Mouse (Mus musculus): Measurements from ENCODE around the gene Bckdk. TPM values are rescaled to one million over a fixed set of nuclear protein-coding genes. Genes with fewer than 3 reads are reported as not detected.
"Not testable (repeated sequence)": the region's sequence is repeated elsewhere in the genome, so short reads cannot be mapped to it uniquely, and the experiment has no call there.

Bckdk gene
- polyA plus RNA-seq, 1 experiment from 2014 or later, result 155 TPM

DNA sequence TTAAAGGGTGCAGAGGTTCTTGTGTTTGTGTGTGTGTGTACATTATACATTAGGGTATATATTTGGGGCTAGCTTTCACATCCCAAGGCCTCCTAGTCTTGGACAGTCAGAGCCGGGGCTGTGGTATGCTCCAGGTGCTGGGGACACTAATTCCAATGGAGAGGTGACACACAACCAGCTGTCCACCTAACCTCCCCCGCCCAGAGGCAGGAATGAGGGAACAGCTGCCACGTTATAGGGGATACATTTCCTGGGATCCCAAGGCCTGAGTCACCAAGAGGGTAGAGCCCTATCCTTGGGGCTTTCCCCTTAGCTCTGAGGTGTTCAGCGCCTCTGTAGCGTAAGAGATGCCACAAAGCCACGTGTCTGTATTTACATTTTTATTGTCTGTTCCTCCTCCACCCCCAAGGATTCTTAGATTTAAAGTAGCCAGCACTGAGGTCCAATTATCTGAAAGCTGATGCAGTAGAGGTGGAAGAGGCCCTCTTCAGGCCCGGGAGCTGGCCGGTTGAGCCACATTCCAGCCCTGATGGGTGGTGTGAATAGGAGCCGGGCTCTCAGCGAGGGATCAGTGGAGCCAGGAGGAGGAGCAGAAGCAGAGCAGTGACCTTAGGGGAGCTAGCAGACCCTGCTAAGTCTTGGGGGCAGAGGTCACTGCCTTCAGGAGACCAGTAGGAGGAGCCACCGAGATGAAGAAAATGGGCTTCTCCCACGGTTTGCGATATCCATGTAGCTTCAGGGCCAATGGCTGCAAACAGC lies 28.6 kb downstream of the Bckdk start:
- H3K4me3 ChIP-seq (ENCODE audit: low read length), result no peak overlapping the region
- peaks cover 32% of the 10 kb centered on the region for H3K4me1 ChIP-seq (ENCODE audit: control insufficient read depth, insufficient read depth, low read length)
- no peaks in the 10 kb centered on the region for H3K9me3 ChIP-seq (ENCODE audit: control insufficient read depth, low read length)
- no peaks in the 10 kb centered on the region for H3K27me3 ChIP-seq (ENCODE audit: control insufficient read depth, insufficient read depth, low read length)
- no peak overlapping the region for H3K4me2 ChIP-seq (replicated peaks; ENCODE audit: low read depth, low read length)
- peak overlapping the region; percentile 73 for H3K27ac ChIP-seq (ENCODE audit: low read depth, low read length)
- no peaks in the 10 kb centered on the region for H3K36me3 ChIP-seq (ENCODE audit: control insufficient read depth, insufficient read depth, low read length)
- whole genome bisulfite sequencing, result 17% methylated on average over 13 of the region's 13 CpGs
- no peak for ATAC-seq (ENCODE audit: low FRiP score, low TSS enrichment)
- H3K9ac ChIP-seq (ENCODE audit: low read depth, low read length), result no peak overlapping the region

DNA sequence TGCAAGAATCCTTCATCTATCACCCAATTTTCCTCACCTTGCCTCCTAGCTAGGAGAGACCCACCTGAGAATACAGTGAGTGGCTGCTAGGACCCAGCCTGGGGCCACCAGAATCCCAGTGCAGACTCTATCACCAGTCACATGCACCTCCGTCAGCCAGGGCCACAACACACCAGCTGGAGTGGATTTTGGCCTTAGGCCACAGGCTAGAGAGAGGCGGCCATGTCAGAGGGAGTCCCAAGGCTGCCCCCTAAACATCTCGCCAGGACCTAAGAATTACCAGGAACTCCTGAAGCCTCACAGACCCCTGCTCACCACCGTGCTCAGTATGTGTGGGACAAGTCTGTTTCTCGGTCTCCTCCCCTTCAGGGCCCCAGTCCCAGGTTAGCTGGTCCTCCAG lies 30.2 kb downstream of the Bckdk start:
- Histone ChIP-seq H3K9me3 (ENCODE audit: control insufficient read depth, low read length) (no peaks in the 10 kb centered on the region), H3K36me3 (ENCODE audit: control insufficient read depth, insufficient read depth, low read length) (no peaks in the 10 kb centered on the region), H3K27ac (ENCODE audit: low read depth, low read length) (no peak overlapping the region), H3K4me2 (replicated peaks; ENCODE audit: low read depth, low read length) (no peak overlapping the region), H3K27me3 (ENCODE audit: control insufficient read depth, insufficient read depth, low read length) (no peaks in the 10 kb centered on the region), H3K4me3 (ENCODE audit: low read length) (no peak overlapping the region), H3K9ac (ENCODE audit: low read depth, low read length) (no peak overlapping the region), H3K4me1 (ENCODE audit: control insufficient read depth, insufficient read depth, low read length) (peaks cover 29% of the 10 kb centered on the region)
- 94% methylated on average over 5 of the region's 5 CpGs for whole genome bisulfite sequencing
- no peak for ATAC-seq (ENCODE audit: low FRiP score, low TSS enrichment)

DNA sequence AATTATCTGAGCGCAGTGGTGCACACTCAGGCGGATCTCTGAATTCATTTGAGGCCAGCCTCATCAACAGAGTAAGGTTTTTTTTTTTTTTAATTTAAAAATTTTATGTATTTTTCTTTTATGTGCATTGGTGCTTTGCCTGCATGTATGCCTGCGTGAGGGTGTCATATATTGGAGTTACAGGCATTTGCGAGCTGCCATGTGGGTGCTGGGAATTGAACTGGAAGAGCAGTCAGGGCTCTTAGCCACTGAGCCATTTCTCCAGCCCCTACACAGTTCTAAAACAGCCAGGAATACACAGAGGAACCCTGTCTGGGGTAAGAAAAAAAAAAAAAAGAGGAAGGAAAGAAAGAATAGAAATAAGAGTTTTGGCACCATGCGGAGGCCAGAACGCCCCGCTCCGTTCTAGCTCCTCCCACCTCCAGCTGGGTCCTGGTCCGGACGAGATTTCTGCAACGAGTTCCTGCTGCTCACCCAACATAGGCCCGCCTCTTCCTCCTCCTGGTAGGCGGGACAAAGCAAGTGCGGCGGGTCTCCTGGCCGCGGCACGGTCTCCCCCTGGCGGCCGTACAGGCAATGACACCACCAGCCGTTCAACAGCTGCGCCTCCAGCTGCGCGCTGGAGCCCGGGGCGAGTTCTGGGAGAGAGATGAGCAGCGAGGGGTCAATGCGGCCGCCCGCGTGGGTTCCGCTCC lies 31.3 kb downstream of the Bckdk start:
- Histone ChIP-seq H3K9me3 (ENCODE audit: control insufficient read depth, low read length) (no peaks in the 10 kb centered on the region), H3K36me3 (ENCODE audit: control insufficient read depth, insufficient read depth, low read length) (no peaks in the 10 kb centered on the region), H3K4me3 (ENCODE audit: low read length) (peak overlapping the region; percentile 71), H3K4me2 (replicated peaks; ENCODE audit: low read depth, low read length) (peak overlapping the region; percentile 99), H3K27me3 (ENCODE audit: control insufficient read depth, insufficient read depth, low read length) (no peaks in the 10 kb centered on the region), H3K4me1 (ENCODE audit: control insufficient read depth, insufficient read depth, low read length) (peaks cover 29% of the 10 kb centered on the region), H3K9ac (ENCODE audit: low read depth, low read length) (peak overlapping the region; percentile 76), H3K27ac (ENCODE audit: low read depth, low read length) (peak overlapping the region; percentile 47; the same call in 1 of the 2 replicates)
- peak; percentile 94 for ATAC-seq (ENCODE audit: low FRiP score, low TSS enrichment)
- WGBS, result 8% methylated on average over 31 of the region's 32 CpGs

DNA sequence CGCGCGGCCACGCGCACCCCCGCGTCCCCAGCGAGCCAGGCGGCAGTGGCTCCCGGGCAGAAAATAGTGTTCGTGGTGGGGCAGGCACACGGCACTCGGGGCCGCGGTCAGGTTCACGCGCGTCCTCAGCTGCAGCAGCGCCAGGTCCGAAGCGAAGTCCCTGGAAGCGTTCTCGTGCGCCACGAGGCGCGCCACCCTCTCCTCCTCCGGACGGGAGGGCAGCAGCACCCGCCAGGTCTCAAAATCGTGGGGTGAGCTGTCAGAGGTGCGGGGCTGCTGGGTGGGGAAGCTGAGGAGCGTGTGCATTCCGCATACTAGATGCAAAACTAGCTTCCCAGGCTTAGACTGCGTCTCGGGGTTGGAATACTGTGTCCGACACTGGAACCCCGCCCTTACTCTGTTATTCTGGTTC lies 31.9 kb downstream of the Bckdk start:
- Histone ChIP-seq H3K27me3 (ENCODE audit: control insufficient read depth, insufficient read depth, low read length) (no peaks in the 10 kb centered on the region), H3K9ac (ENCODE audit: low read depth, low read length) (peak overlapping the region; percentile 76), H3K27ac (ENCODE audit: low read depth, low read length) (no peak overlapping the region; the same call in 1 of the 2 replicates), H3K4me2 (replicated peaks; ENCODE audit: low read depth, low read length) (peak overlapping the region; percentile 99), H3K9me3 (ENCODE audit: control insufficient read depth, low read length) (no peaks in the 10 kb centered on the region), H3K4me1 (ENCODE audit: control insufficient read depth, insufficient read depth, low read length) (peaks cover 29% of the 10 kb centered on the region), H3K36me3 (ENCODE audit: control insufficient read depth, insufficient read depth, low read length) (no peaks in the 10 kb centered on the region), H3K4me3 (ENCODE audit: low read length) (peak overlapping the region; percentile 71)
- ATAC-seq (ENCODE audit: low FRiP score, low TSS enrichment), result peak; percentile 32
- under 1% methylated on average over 38 of the region's 38 CpGs for WGBS

DNA sequence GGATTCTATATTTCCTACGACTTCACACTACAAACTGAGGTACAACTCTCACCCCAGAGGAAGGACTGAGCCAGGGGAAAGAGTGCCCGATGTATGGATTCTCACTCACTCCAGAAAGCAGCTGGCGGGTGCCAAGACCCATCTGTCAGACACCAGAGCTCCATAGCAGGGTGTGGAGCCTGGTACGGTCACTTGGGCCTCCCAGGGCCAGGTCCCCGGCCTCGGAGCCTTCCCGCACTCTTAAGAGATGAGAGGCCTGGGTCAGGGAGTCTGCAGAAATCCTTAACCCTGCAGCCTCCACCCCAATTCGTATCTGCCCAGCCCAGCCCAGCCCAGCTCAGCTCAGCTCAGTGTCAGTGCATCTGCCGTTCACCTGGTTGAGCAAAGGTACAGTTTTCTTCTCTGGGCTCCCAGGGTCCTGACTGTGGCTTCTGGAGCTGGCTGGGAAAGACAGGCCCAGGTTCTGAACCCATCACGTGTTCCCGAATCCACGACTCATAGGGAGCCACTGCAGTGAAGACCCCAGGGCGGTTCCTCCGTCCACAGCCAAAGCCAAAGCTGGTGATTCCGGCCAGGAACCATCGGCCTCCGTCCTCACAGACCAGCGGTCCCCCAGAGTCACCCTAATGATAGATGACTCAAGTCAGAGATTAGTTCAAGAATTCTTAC lies 32.5 kb downstream of the Bckdk start:
- ATAC-seq (ENCODE audit: low FRiP score, low TSS enrichment), result no peak
- no peaks in the 10 kb centered on the region for H3K27me3 ChIP-seq (ENCODE audit: control insufficient read depth, insufficient read depth, low read length)
- 55% methylated on average over 18 of the region's 18 CpGs for WGBS
- H3K4me1 ChIP-seq (ENCODE audit: control insufficient read depth, insufficient read depth, low read length), result peaks cover 26% of the 10 kb centered on the region
- H3K36me3 ChIP-seq (ENCODE audit: control insufficient read depth, insufficient read depth, low read length), result no peaks in the 10 kb centered on the region
- no peak overlapping the region; the same call in 1 of the 2 replicates for H3K27ac ChIP-seq (ENCODE audit: low read depth, low read length)
- H3K9ac ChIP-seq (ENCODE audit: low read depth, low read length), result peak overlapping the region; percentile 76
- H3K4me2 ChIP-seq (replicated peaks; ENCODE audit: low read depth, low read length), result peak overlapping the region; percentile 99
- H3K4me3 ChIP-seq (ENCODE audit: low read length), result peak overlapping the region; percentile 71
- no peaks in the 10 kb centered on the region for H3K9me3 ChIP-seq (ENCODE audit: control insufficient read depth, low read length)

DNA sequence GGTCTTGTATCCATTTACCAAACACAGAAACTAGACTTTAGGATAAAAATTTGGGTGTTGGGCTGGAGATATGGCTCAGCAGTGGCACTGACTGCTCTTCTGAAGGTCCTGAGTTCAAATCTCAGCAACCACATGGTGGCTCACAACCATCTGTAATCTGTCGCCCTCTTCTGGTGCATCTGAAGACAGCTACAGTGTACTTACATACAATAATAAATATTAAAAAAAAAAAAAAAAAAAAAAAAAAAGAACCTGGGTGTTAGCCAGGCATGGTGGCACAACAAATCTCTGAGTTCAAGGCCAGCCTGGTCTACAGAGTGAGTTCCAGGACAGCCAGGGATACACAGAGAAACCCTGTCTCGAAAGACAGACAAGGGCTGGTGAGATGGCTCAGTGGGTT lies 38.2 kb downstream of the Bckdk start:
- H3K9me3 ChIP-seq (ENCODE audit: control insufficient read depth, low read length); H3K4me3 ChIP-seq (ENCODE audit: low read length); H3K27ac ChIP-seq (ENCODE audit: low read depth, low read length); H3K9ac ChIP-seq (ENCODE audit: low read depth, low read length); H3K36me3 ChIP-seq (ENCODE audit: control insufficient read depth, insufficient read depth, low read length); H3K4me2 ChIP-seq (replicated peaks; ENCODE audit: low read depth, low read length); H3K4me1 ChIP-seq (ENCODE audit: control insufficient read depth, insufficient read depth, low read length); ATAC-seq (ENCODE audit: low FRiP score, low TSS enrichment): not testable (repeated sequence)
- WGBS, result 57% methylated on average over 2 of the region's 2 CpGs
- H3K27me3 ChIP-seq (ENCODE audit: control insufficient read depth, insufficient read depth, low read length), result peaks cover 23% of the 10 kb centered on the region; the same call in 1 of the 2 replicates

DNA sequence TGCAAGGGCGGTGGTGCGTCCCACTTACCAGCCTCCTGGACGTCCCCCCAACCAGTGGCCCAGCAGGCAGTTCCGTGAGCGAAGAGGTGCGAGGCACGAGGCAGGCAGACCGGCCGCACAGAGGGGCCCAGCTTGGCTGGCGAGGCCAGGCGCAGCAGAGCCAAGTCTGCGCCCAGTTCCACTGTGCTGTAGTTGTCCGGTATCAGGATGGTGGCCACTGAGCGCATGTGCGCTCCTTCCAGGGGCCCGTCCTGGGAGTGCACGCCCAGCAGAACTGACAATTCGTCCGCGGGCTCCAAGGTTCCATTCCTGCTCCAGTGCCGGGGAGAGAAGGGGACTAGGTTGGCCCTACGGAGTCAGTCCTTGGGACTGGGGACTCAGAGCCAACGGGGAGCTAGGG lies 40.7 kb downstream of the Bckdk start:
- WGBS, result 8% methylated on average over 23 of the region's 23 CpGs
- Histone ChIP-seq H3K4me2 (replicated peaks; ENCODE audit: low read depth, low read length) (peak overlapping the region; percentile 24; the same call in 1 of the 2 replicates), H3K4me1 (ENCODE audit: control insufficient read depth, insufficient read depth, low read length) (peaks cover 5% of the 10 kb centered on the region; the same call in 1 of the 2 replicates), H3K9ac (ENCODE audit: low read depth, low read length) (peak overlapping the region; percentile 31; the same call in 1 of the 2 replicates), H3K4me3 (ENCODE audit: low read length) (no peak overlapping the region), H3K9me3 (ENCODE audit: control insufficient read depth, low read length) (no peaks in the 10 kb centered on the region), H3K27ac (ENCODE audit: low read depth, low read length) (no peak overlapping the region), H3K27me3 (ENCODE audit: control insufficient read depth, insufficient read depth, low read length) (peaks cover 23% of the 10 kb centered on the region; the same call in 1 of the 2 replicates), H3K36me3 (ENCODE audit: control insufficient read depth, insufficient read depth, low read length) (no peaks in the 10 kb centered on the region)
- ATAC-seq (ENCODE audit: low FRiP score, low TSS enrichment), result 0 out of 2 replicates have a peak, but pooled peaks have one; percentile 46

DNA sequence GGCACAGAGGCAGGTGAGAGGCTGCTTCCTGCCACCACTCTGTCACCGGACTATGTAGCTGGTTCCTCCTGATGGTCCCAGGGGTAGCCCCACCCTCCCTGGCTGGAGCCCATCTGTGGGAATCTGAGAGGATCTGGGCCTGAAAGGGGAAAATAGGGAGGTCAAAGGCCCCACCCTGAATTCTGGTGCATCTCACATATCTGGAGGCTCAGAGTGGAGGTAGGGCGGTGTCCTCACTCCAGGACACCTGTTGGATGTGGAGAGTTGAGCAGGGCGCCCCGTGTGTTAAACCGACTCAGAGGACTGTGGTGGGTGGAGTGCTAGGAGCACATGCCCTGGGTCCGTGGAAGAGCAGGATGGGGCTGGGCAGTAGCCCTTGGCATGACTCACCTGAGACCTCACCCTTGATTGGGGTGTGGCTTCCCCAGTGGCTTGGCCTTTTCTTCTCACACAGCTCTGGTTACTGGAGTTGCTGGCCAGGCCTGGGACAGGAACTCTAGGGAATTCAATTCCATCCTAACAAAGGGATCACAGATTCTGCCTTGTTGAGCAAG lies 42.7 kb downstream of the Bckdk start, which contains the start of gene Prss36:
Gene Prss36 (minus strand): TSS at position 256 of the 554 bp plus-strand sequence.
- Histone ChIP-seq H3K9me3 (ENCODE audit: control insufficient read depth, low read length) (no peaks in the 10 kb centered on the region), H3K36me3 (ENCODE audit: control insufficient read depth, insufficient read depth, low read length) (no peaks in the 10 kb centered on the region), H3K4me1 (ENCODE audit: control insufficient read depth, insufficient read depth, low read length) (peaks cover 5% of the 10 kb centered on the region; the same call in 1 of the 2 replicates), H3K27me3 (ENCODE audit: control insufficient read depth, insufficient read depth, low read length) (peaks cover 23% of the 10 kb centered on the region; the same call in 1 of the 2 replicates), H3K9ac (ENCODE audit: low read depth, low read length) (no peak within 1 kb of the TSS), H3K4me3 (ENCODE audit: low read length) (no peak within 1 kb of the TSS), H3K27ac (ENCODE audit: low read depth, low read length) (no peak within 1 kb of the TSS), H3K4me2 (replicated peaks; ENCODE audit: low read depth, low read length) (no peak within 1 kb of the TSS)
- ATAC-seq (ENCODE audit: low FRiP score, low TSS enrichment), result no peak
- WGBS, result 74% methylated on average over 6 of the region's 6 CpGs

Data from kidney, embryonic 14.5 days (tissue).